Mouse (Mus musculus) yolk sac, embryonic 10.5 days (tissue): ENCODE measurements at regions not wholly inside any gene's neighbourhood (a gene's known extent, or its start where the extent isn't known, plus 50 kb on each side); places are given as distances from the start of the nearest gene placed in this dataset.
A peak's percentile ranks its signal among the peaks of the same experiment; 100 is the strongest.

Source experiments
- DNase-seq: peaks from one replicate; pipeline ENCODE4 v3.0.0-alpha.2; 2017; ENCODE audit warnings: low spot score

DNA sequence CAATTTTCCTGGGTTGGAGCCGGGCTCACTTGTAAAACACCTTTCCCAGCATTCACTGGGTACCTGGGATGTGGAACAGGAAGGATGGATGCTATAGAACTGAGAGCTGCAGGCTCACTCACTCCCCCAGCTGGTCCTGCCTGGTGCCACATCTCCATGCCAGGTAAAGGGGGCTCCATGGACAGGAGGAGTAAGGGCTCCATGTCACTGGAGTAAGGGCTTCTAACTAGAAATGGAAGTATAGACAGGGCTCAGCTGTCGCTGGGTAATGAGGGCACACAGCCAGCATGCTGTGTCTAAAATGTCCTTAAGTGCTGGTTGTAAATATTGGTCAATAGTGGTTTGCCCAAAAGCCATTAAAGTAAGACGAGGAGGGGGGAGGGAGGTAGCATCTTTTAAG, 99.4 kb upstream of the Gpr12 start:
- no peak for DNase-seq

DNA sequence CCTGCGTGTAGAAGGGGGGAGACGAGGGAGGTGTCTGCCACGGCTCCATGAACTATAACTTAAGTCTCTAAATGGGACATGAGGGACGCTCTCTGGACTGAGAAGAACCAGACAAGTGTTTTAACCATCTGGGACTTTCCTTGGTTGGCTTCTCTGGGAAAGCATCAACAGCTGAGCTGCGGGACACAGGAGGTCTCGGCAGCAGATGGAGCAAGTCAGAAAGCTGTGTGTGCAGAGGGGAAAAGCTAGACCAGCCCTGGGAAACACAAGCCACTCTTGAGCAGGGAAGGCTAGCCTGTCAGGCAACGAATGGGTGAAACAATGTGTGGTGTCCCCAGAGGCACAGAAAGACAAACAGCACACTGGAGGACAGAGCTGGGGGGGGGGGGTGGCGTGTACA, 98.5 kb upstream of the Gpr12 start:
- DNase-seq: no peak

DNA sequence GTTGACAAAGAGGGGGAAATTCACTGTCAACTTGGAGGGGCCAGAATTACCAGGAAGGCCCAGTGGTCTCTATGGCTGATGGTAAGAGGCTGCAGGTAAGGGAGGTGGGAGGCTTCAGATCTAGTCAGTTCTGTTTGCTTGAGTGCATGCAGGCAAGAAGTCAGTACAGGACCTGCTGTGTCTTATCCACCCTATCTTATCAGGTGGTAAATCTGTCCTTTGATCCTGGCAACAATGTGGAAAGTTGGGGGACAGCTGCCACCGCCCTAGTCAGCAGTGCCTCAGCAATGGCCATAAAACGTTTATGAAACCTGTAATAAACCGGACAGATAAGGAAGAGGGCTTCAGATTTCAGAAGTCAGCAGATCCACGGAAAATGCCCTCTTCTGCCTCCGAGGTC, 97.9 kb upstream of the Gpr12 start:
- DNase-seq: peak; percentile 40

DNA sequence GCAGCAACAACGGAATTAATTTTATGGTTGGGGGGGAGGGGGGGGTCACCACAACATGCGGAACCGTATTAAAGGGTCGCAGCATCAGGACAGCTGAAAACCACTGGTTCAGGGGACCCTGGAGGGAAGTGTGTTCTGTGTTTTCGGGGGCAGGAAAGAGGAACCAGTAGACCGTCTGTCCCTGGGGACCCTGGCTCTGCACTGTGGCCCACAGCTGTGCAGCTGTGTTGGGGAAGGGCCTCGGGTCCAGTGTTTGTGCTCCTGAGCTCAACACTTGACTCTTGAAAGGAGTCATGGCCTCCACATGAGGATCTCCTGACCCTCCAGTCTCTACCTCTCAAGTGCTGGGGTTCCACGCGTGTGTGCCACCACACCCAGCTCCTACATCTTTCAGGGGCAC, 96.5 kb upstream of the Gpr12 start:
- no peak for DNase-seq

DNA sequence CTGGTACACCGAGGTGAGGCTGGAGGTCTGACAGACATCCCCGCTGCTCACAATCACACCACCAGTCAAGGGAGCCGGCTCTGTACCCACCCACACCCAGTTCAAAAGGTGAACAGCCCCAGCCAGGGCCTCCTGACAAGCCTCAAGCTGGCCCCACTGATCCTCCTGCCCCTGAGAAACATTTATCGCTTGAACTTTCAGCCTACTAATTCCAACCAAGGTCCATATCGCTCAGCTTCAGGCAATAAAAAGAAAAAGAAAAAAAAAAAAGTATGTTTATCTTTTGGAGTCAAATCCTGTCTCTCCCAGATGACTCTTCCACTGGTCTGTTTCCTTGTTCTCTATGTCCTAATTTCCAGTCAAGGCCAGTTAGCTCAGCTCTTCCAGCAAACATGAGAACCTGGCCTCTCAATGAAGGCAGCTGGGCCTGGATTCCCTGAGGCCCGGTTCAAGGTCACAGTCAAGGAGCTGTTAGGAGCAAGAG, 94.2 kb upstream of the Gpr12 start:
- peak; percentile 49 for DNase-seq

DNA sequence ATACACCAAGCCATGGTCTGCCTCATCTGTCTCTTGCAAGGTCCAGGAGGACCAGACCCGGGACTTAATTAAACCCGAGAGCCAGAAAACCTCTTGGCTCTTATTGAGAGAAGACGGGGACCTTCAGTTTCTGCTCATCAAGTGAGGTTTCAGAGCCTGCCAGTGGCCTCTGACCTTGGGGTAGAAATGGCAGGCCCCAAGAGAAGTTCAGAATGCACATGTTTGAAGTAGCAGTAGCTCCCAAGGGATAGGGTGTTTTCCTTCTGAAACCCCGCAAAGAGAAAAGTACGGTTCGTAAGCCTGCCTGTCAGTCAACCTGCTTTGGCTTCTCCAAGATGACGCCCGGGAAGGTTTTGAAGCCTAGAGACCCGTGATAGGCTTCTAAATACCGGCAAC, 93.7 kb upstream of the Gpr12 start:
- no peak for DNase-seq

DNA sequence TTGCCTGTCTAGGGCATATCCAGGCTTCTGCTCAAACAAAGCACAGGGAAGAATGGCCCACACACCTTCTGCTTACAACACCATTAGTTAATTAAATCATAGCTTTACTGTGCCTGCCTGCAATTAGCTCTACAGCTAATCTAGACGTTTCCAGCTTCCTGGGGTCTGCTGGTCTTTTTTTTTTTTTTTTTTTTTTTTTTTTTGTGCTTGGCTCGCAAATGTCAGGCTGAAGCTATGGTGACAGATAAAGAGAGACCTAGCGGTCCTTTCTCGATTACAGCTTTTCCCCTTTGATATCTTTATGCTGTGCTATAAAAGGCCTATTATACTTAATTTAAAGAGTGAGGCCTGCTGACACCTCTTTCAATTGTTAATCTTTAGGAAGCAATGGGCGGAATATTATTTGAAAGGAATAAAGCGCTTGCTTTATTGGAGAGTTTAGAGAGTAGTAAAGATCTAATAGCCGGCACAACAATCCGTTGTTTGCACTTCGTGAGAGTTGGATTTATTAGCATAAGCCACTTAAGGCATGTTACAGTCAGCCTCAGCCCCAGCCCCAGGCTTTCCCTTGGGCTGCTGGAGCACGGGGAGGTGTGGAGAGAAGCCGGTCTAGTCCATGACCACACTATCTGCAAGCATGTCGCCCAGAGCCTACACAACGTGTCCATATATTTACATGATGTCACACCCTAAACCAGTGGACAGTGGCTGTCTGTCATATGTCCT, 93.2 kb upstream of the Gpr12 start:
- DNase-seq: no peak

DNA sequence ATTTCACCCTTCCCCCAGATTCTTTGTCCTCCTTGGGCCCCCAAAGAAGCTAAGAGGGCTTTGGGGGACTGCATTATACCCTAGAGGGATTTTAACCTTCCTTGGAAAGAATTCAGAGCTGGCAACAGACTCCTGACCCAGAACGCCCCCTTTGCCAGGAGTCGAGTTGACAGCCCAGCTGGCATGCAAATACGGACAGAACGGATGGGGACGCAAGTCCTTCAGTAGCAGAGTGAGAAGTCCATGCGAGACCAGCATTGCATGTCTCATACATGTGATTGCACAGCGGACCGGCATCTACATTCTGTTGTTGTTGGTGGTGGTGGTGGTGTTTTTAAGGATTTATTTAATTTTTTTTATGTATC, 92.1 kb upstream of the Gpr12 start:
- DNase-seq: no peak

DNA sequence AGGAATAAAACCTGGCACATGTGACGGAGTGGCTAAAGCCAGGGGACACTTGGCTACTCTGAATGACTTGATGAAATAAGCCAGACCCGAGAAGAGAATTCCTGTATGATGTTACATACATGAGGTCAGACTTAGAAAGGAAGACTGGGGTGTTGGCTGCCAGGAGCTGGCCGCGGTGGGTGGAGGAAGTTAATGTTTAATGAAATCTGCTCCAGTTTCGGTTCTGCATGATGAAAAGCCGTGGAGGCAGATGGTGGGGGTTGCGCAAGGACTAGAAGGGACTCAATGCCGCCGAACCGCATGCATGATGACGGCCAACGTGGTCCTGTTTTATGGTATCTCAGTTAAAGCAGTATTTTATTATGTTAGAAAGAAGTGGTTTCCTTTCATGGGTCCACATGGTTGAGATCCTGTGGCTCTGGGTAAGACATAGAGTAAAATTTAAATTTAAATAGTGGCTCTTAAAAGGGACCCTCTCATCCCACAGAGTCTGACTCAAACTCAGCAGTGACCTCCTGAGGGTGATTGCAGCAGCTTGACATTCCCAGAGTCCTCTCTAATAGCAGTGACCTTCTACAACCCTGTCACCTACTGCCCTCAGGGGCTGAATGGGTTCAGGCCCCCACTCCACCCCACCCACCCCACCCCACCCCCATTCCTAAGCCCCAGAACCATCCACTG, 91.6 kb upstream of the Gpr12 start:
- peak; percentile 79 for DNase-seq

DNA sequence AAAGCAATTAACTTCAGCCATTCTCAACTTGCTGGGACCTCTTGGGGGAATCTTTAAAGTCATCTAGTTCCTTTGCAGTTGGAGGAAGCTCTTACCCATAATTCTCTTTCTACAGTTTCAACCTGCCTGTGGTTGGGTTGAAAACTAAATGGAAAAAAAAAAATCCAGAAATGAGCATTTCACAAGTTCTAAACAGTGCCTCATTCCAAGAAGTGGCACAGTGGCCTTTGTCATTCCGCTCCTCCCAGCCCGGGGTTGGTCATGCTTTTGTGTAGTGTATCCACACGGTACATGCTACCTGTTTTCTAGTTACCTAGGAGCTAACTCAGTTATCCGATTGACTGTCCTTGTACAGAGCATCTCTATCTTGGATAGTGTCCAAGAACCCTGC, 90.8 kb upstream of the Gpr12 start:
- DNase-seq: no peak

DNA sequence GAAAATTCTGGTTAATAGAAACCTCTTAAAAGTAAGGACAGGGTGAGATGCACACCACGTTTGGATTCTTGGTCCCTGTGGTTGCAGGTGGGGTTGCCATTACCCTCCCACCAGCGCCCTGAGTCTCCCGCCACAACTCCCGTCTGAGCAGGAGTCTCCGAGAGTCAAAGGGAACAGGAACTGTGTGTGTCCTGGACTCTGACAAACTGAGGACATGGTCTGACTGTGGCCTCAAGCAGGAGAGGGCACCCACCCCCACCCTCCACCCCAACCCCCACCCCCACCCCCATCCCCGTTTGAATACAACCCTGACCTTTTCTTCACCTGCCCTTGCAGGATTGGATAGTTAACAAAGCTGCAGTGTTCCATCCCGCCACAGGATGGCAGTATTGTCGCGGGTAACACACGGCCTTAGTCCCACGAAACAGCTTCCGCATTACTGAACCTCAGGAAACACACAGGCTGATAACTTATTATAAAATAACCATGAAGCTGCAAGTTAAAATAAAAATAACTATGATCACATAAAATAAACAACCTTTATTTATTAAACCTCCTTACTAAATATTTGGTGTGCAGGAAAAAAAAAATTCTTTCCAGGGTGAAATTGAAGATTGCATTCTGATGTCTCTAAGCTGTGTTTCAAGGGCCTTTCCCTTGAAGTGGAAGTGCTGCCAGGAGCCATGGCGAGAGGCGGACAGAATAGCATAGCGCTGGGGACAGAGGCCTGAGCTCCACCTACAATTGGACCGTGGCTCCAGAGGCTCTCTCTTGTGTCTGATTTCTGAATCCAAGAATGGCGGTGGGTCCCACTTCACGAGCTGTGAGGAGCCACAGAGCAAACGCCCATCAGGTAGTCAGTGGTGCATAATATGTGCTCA, 90.2 kb upstream of the Gpr12 start:
- DNase-seq: peak; percentile 53

DNA sequence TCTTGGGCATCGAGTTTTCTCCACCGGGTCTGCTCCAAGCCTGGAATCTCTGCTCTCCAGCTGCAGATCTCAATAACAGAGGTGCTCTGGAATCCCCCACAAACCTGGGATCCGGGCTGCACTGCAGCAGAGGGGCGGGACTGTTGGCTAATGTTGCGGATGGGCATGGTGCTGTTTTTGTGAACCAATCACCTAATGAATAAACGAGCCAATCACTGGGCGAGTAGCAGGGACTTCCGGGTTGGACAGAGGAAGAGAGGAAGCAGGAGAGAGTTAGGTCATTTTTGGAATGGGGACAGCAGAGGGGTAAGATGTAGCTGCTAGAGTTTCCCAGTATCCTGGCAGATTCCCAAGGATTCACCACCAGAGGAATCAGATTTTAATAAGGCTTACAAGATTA, 76.7 kb upstream of the Gpr12 start:
- DNase-seq: no peak

DNA sequence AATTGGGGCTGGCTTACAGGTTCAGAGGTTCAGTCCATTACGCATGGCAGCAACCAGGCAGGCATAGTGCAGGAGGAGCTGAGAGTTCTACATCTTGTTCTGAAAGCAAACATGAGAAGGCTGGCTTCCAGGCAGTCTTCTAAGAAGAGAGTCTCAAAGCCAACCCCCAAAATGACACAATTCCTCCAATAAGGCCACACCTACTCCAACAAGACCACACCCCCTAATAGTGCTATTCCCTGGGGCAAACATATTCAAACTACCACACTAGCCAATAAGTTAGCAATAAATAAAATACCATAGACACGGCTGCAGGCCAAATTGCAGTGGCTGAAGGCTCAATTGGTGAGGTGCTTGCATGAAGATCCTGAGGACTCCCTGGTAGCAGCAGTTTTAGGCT, 72.2 kb upstream of the Gpr12 start:
- no peak for DNase-seq

DNA sequence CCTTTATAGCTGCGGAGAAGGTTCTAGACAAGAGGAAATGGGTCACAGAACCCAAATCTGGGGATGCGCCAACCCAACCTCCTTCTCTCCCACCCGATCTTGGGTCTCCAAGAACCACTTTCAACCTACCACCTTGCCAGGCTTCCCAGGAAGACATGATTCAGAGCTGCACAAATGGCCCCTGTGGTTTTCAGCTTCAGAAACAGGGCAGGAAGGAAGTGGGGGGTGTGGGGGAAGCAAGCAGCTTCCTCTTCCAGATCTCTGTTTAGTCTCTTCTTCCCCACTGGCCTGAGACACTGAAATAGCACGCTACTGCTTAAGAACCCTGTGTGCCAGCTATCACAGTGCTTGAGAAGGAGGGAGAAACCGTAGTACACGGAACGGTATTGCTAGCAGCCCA, 70.4 kb upstream of the Gpr12 start:
- no peak for DNase-seq

DNA sequence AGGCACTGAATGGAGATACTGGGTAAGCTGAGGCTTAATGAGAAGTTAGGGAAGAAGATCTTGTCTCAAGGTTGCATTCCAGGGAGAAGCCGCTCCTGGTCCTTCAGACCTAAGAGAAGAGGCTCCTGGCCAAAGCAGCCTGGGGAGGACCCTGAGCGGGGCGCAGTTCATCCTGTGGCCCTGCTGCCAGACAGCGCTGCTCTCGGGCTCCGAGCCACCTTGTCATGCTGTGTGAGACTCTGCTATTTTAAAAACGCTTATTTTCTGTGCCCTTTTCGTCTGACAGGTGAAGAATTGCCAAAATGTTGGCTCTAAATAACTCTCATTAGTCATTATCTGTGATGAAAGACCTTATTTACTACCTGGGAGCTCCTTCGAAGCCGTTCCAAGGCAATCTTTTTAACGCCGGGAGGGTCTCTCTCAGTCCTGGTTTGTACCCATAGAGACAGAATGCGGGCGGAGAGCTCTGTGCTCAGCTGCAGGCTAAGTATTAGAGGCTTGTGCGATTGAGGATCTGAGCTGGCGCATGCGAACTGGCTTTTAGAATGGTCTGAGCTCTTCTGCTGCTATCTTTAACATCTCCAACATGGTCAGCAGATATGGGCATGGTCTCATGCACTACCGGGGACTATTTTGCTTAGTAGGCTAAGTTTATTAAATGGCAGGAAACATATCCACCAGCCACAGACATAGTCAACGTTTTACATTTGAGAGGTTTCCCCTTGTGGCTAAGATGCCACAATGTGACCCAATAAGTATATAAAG, 68.8 kb upstream of the Gpr12 start:
- no peak for DNase-seq

DNA sequence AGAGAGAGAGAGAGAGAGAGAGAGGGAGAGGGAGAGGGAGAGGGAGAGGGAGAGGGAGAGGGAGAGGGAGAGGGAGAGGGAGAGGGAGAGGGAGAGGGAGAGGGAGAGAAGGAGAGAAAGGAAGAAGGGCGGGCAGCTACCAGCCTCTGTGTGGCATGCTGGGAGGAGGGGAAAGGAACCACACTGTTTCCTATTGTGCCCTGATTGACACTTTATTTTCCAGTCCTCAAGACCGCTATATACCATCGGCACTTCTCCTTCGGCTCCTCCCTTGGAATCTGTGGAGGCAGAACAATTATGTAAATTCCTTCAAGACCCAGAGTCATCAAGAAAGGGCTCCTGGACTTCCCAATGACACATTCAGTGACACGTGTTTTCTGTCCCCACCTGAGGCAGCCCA, 67.8 kb upstream of the Gpr12 start:
- DNase-seq: no peak

DNA sequence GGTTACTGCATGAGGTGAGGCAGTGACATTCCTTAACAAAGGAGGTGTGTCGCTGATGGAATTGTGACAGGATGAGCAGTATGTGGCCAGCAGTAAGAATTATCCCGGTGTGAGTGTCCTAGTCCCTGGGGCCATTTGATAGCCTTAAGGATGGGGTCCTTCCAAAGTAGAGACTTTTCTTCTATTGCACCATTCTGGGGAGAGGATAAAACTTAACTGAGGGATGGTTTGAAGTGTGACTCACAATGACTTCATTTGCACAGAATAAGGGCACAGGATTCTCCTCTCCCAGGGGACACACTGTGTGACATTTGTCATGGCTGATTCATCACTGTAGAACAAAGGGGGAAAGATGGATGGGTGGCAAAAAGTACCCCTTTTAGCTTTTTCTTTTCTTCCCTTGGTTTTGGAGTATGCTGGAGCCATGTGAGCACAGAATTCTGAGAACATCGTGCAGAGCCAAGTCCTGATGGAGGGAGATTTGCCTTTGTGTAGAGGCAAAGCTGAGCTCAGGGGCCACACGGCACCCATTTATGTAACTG, 63.6 kb upstream of the Gpr12 start:
- DNase-seq: no peak

DNA sequence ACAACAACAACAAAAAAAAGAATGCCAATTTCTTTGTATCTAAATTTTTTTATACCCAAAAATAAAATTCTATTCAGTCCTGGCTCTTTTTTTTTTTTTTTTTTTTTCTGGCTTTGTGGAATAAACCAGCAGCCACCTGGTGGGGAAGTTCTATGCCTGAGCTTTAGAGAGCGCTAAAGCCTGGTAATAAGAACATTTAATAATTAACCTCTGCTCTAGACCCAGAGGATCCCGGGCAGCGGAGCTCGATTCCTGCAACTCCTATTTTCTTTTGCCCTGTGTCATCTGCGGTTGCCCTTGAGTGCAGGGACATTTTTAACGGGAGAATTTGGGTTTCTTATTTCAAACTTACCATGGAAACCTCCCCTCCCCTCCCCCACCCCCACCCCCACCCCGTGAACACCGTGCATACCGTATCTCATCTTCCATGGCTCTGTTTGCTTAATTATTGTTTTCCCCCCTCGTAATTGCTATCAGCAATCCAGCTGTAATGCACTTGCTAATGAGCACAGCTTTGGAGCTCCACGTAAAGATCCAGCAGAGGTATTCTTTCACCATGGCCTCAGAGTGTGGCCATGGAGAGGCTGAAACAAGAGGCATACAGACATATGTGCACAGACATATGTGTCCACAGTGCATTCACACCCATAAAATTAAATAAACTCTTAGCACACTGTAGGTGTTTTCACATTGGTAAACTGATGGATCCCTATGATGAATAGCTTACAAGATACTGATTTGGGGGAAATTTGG, 62.8 kb upstream of the Gpr12 start:
- no peak for DNase-seq

DNA sequence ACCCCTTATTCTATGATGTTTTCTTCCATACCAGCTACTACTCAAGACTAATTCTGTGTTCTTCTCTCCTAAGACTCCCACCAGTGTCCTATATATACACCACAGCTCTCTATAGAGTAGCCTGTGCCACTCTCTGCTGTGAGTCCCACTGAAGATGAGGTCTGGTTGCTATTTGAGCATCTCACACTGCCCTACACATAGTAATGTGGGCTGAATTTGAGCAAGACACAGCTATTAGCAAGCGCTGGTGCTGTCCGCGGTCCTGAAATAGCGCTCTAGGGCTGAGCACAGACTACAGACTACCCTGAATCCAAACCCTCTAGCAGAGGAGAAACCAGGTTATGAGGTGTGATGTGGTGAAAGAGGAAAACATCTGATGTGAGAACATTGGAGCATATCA, 59.5 kb upstream of the Gpr12 start:
- DNase-seq: peak; percentile 37

DNA sequence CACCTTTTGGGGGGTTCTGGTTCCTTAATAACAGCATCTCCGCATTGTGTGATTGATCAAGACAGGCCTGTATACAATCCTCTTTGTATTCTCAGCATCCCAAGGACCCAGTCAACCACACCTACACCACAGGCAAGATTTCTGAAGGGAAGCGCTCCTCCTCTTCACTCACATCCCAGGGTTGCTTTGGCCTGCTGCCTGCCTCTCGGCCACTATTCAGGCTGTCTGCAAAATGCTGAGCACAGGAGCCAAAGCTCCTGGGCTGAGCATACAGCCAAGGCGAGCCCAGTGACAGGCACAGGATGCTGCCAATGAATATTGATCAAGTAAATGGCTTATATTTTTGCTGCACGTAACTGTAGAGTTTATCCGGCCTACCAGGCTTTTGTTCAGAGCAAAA, 56.9 kb upstream of the Gpr12 start:
- DNase-seq: no peak

DNA sequence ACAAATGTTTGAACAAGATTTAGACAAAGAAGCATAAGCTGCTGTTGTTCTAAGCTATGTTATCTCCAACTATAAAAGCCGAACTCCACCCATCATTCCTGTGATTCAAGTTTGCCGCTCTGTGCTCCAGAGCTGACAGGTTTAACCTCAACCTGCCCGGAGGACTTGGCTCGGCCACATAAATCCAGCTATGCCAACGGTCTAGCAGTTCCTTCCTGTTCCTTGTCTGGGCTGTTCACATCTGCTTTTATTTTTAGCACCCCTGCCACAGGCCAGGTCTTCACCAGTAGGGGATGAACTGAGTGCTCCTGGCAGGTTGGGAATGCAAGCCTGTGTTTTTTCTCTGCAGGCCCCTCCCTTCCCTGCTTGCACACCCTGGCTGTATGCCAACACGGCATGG, 51.8 kb upstream of the Gpr12 start:
- no peak for DNase-seq
